Mouse (Mus musculus): ENCODE measurements around the gene Lrmda. TPM values are rescaled to one million over a fixed set of nuclear protein-coding genes. Genes with fewer than 3 reads are reported as not detected.

The Lrmda gene
- polyA plus RNA-seq, 1 experiment from 2014 or later, result 0.60 TPM

GRCm38 (mm10) chr14:22471041-22471440, 451.5 kb downstream of the Lrmda start:
- Histone ChIP-seq H3K36me3 (no peaks in the 10 kb centered on the region), H3K4me1 (no peaks in the 10 kb centered on the region; the same call in 1 of the 2 replicates), H3K4me3 (no peak overlapping the region), H3K9me3 (no peaks in the 10 kb centered on the region), H3K27me3 (ENCODE audit: insufficient read depth, poor library complexity, severe bottlenecking) (no peaks in the 10 kb centered on the region), H3K27ac (no peak overlapping the region)
- 82% methylated on average over 4 of the region's 4 CpGs for WGBS
- no peak for DNase-seq (ENCODE audit: low spot score)

GRCm38 (mm10) chr14:22473451-22473850, 453.9 kb downstream of the Lrmda start:
- no peak for DNase-seq (ENCODE audit: low spot score)
- no peaks in the 10 kb centered on the region; the same call in 1 of the 2 replicates for H3K4me1 ChIP-seq
- H3K27ac ChIP-seq, result no peak overlapping the region
- 71% methylated on average over 7 of the region's 7 CpGs for WGBS
- no peaks in the 10 kb centered on the region for H3K36me3 ChIP-seq
- H3K27me3 ChIP-seq (ENCODE audit: insufficient read depth, poor library complexity, severe bottlenecking), result no peaks in the 10 kb centered on the region
- H3K4me3 ChIP-seq, result no peak overlapping the region
- H3K9me3 ChIP-seq, result no peaks in the 10 kb centered on the region

GRCm38 (mm10) chr14:22473991-22474390, 454.5 kb downstream of the Lrmda start:
- Histone ChIP-seq H3K9me3 (no peaks in the 10 kb centered on the region), H3K4me1 (no peaks in the 10 kb centered on the region; the same call in 1 of the 2 replicates), H3K27me3 (ENCODE audit: insufficient read depth, poor library complexity, severe bottlenecking) (no peaks in the 10 kb centered on the region), H3K4me3 (no peak overlapping the region), H3K36me3 (no peaks in the 10 kb centered on the region), H3K27ac (no peak overlapping the region)
- WGBS, result 76% methylated on average over 6 of the region's 6 CpGs
- no peak for DNase-seq (ENCODE audit: low spot score)

- Histone ChIP-seq H3K27ac (no peak overlapping the region), H3K36me3 (no peaks in the 10 kb centered on the region), H3K4me1 (no peaks in the 10 kb centered on the region), H3K9me3 (no peaks in the 10 kb centered on the region), H3K4me3 (no peak overlapping the region), H3K27me3 (ENCODE audit: insufficient read depth, poor library complexity, severe bottlenecking) (no peaks in the 10 kb centered on the region)
- DNase-seq (ENCODE audit: low spot score), result no peak
- WGBS, result 83% methylated on average over 2 of the region's 2 CpGs
These were observed 473.8 kb downstream of the Lrmda start for GRCm38 (mm10) chr14:22493326-22493725.

GRCm38 (mm10) chr14:22494290-22494689, 474.8 kb downstream of the Lrmda start:
- H3K9me3 ChIP-seq, result no peaks in the 10 kb centered on the region
- H3K27me3 ChIP-seq (ENCODE audit: insufficient read depth, poor library complexity, severe bottlenecking), result no peaks in the 10 kb centered on the region
- no peaks in the 10 kb centered on the region for H3K36me3 ChIP-seq
- no peaks in the 10 kb centered on the region for H3K4me1 ChIP-seq
- DNase-seq (ENCODE audit: low spot score), result no peak
- no peak overlapping the region for H3K27ac ChIP-seq
- H3K4me3 ChIP-seq, result no peak overlapping the region

GRCm38 (mm10) chr14:22494866-22495265, 475.4 kb downstream of the Lrmda start:
- Histone ChIP-seq H3K4me3 (no peak overlapping the region), H3K4me1 (no peaks in the 10 kb centered on the region), H3K27me3 (ENCODE audit: insufficient read depth, poor library complexity, severe bottlenecking) (no peaks in the 10 kb centered on the region), H3K27ac (no peak overlapping the region), H3K36me3 (no peaks in the 10 kb centered on the region), H3K9me3 (no peaks in the 10 kb centered on the region)
- 55% methylated on average over 10 of the region's 10 CpGs for WGBS
- no peak for DNase-seq (ENCODE audit: low spot score)

- WGBS, result 69% methylated on average over 8 of the region's 8 CpGs
- Histone ChIP-seq H3K36me3 (no peaks in the 10 kb centered on the region), H3K4me1 (no peaks in the 10 kb centered on the region), H3K9me3 (no peaks in the 10 kb centered on the region), H3K27me3 (ENCODE audit: insufficient read depth, poor library complexity, severe bottlenecking) (no peaks in the 10 kb centered on the region), H3K27ac (no peak overlapping the region), H3K4me3 (no peak overlapping the region)
- no peak for DNase-seq (ENCODE audit: low spot score)
These were observed 475.8 kb downstream of the Lrmda start for GRCm38 (mm10) chr14:22495286-22495685.

- Histone ChIP-seq H3K4me3 (no peak overlapping the region), H3K4me1 (no peaks in the 10 kb centered on the region), H3K9me3 (no peaks in the 10 kb centered on the region), H3K27ac (no peak overlapping the region), H3K27me3 (ENCODE audit: insufficient read depth, poor library complexity, severe bottlenecking) (no peaks in the 10 kb centered on the region), H3K36me3 (no peaks in the 10 kb centered on the region)
- whole genome bisulfite sequencing, result 76% methylated on average over 4 of the region's 4 CpGs
- no peak for DNase-seq (ENCODE audit: low spot score)
These were observed 478.2 kb downstream of the Lrmda start for GRCm38 (mm10) chr14:22497636-22498131.

- Histone ChIP-seq H3K4me1 (0 out of 2 replicates have a peak, but pooled peaks cover 3% of the 10 kb centered on the region), H3K36me3 (no peaks in the 10 kb centered on the region), H3K27me3 (ENCODE audit: insufficient read depth, poor library complexity, severe bottlenecking) (no peaks in the 10 kb centered on the region), H3K4me3 (no peak overlapping the region), H3K27ac (no peak overlapping the region), H3K9me3 (no peaks in the 10 kb centered on the region)
- WGBS, result 64% methylated on average over 6 of the region's 6 CpGs
- DNase-seq (ENCODE audit: low spot score), result no peak
These were observed 490.4 kb downstream of the Lrmda start for GRCm38 (mm10) chr14:22509747-22510530.

- no peaks in the 10 kb centered on the region for H3K27me3 ChIP-seq (ENCODE audit: insufficient read depth, poor library complexity, severe bottlenecking)
- DNase-seq (ENCODE audit: low spot score), result no peak
These were observed 490.9 kb downstream of the Lrmda start for GRCm38 (mm10) chr14:22510531-22510785.

GRCm38 (mm10) chr14:22514362-22515084, 495.0 kb downstream of the Lrmda start:
- H3K4me1 ChIP-seq, result no peaks in the 10 kb centered on the region
- 70% methylated on average over 5 of the region's 5 CpGs for WGBS
- no peaks in the 10 kb centered on the region for H3K9me3 ChIP-seq
- no peak overlapping the region for H3K27ac ChIP-seq
- no peak for DNase-seq (ENCODE audit: low spot score)
- no peaks in the 10 kb centered on the region for H3K27me3 ChIP-seq (ENCODE audit: insufficient read depth, poor library complexity, severe bottlenecking)
- no peaks in the 10 kb centered on the region for H3K36me3 ChIP-seq
- H3K4me3 ChIP-seq, result no peak overlapping the region

More at GRCm38 (mm10) chr14:22510531-22510785, 490.9 kb downstream of the Lrmda start:
- H3K4me1 ChIP-seq, result 0 out of 2 replicates have a peak, but pooled peaks cover 3% of the 10 kb centered on the region
- H3K36me3 ChIP-seq, result no peaks in the 10 kb centered on the region
- H3K9me3 ChIP-seq, result no peaks in the 10 kb centered on the region
- H3K4me3 ChIP-seq, result no peak overlapping the region
- H3K27ac ChIP-seq, result no peak overlapping the region

GRCm38 (mm10) chr14:22530706-22531105, 511.2 kb downstream of the Lrmda start:
- H3K27ac ChIP-seq, result no peak overlapping the region
- no peak overlapping the region for H3K4me3 ChIP-seq
- 83% methylated on average over 3 of the region's 3 CpGs for WGBS
- no peaks in the 10 kb centered on the region for H3K36me3 ChIP-seq
- no peaks in the 10 kb centered on the region for H3K27me3 ChIP-seq (ENCODE audit: insufficient read depth, poor library complexity, severe bottlenecking)
- no peak for DNase-seq (ENCODE audit: low spot score)
- no peaks in the 10 kb centered on the region for H3K4me1 ChIP-seq
- H3K9me3 ChIP-seq, result no peaks in the 10 kb centered on the region

GRCm38 (mm10) chr14:22533501-22533900, 514.0 kb downstream of the Lrmda start:
- Histone ChIP-seq H3K4me3 (no peak overlapping the region), H3K36me3 (no peaks in the 10 kb centered on the region), H3K9me3 (no peaks in the 10 kb centered on the region), H3K27ac (no peak overlapping the region), H3K27me3 (ENCODE audit: insufficient read depth, poor library complexity, severe bottlenecking) (no peaks in the 10 kb centered on the region), H3K4me1 (no peaks in the 10 kb centered on the region)
- DNase-seq (ENCODE audit: low spot score), result no peak
- WGBS, result 57% methylated on average over 3 of the region's 3 CpGs

All from heart, embryonic 10.5 days (tissue).